Mouse (Mus musculus) brain, embryonic 14.5 days (tissue): Measurements from ENCODE around the gene Lmf1.

Experiments
- CTCF ChIP-seq: fragments of 200-500 bp; IDR thresholded peaks from 2 replicates; pipeline ENCODE4 v1.5.1; 2012; ENCODE audit warnings: inconsistent platforms, mild to moderate bottlenecking, moderate library complexity, borderline replicate concordance; ENCODE audit not compliant: insufficient read depth, insufficient read length; ENCODE audit errors: extremely low read depth
- POLR2A ChIP-seq: fragments of 200-500 bp; IDR thresholded peaks from 2 replicates; pipeline ENCODE4 v1.6.1; 2012; ENCODE audit warnings: mild to moderate bottlenecking, inconsistent platforms, borderline replicate concordance; ENCODE audit not compliant: poor library complexity, insufficient read depth, insufficient read length, severe bottlenecking; ENCODE audit errors: extremely low read depth

- TF ChIP-seq CTCF (no peak), POLR2A (no peak)
Observed at GRCm38 (mm10) chr17:25637986-25638385, 59.1 kb downstream of the Lmf1 start.
